Mouse (Mus musculus) heart, embryonic 11.5 days (tissue): Measurements from ENCODE around the gene Ppm1f. TPM values are rescaled to one million over a fixed set of nuclear protein-coding genes. Genes with fewer than 3 reads are reported as not detected.
A peak's percentile ranks its signal among the peaks of the same experiment; 100 is the strongest.

Experiments used
- ATAC-seq: fragments of 200-750 bp; cut with Nextera tagmentation; replicated peaks from 2 replicates; pipeline ENCODE4 v1.8.0; 2017; ENCODE audit warnings: moderate library complexity; ENCODE audit not compliant: insufficient number of reproducible peaks, low FRiP score, low TSS enrichment
- H3K27ac ChIP-seq: fragments of 300-500 bp; sonication (generic); 2 replicates; pipeline ENCODE4 v1.5.1; 2014; ENCODE audit warnings: mild to moderate bottlenecking, low read depth, low read length
- H3K27me3 ChIP-seq: fragments of 300-500 bp; sonication (generic); 2 replicates; pipeline ENCODE4 v1.6.1; 2014; ENCODE audit warnings: mild to moderate bottlenecking, low read length, mixed read lengths; ENCODE audit not compliant: control insufficient read depth, insufficient read depth
- H3K36me3 ChIP-seq: fragments of 300-500 bp; sonication (generic); 2 replicates; pipeline ENCODE4 v1.6.1; 2014; ENCODE audit warnings: mild to moderate bottlenecking, low read length, moderate library complexity, mixed read lengths; ENCODE audit not compliant: control insufficient read depth, insufficient read depth
- H3K4me1 ChIP-seq: fragments of 300-500 bp; sonication (generic); 2 replicates; pipeline ENCODE4 v1.6.1; 2014; ENCODE audit warnings: low read length; ENCODE audit not compliant: control insufficient read depth, insufficient read depth
- H3K4me2 ChIP-seq: fragments of 300-500 bp; sonication (generic); 2 replicates; pipeline ENCODE4 v1.6.1; 2014; ENCODE audit warnings: mild to moderate bottlenecking, moderate library complexity
- H3K4me3 ChIP-seq: fragments of 300-500 bp; sonication (generic); 2 replicates; pipeline ENCODE4 v1.5.1; 2014; ENCODE audit warnings: low read depth, low read length
- H3K9ac ChIP-seq: fragments of 300-500 bp; sonication (generic); 2 replicates; pipeline ENCODE4 v1.6.1; 2014; ENCODE audit warnings: mild to moderate bottlenecking, low read depth, low read length, moderate library complexity
- H3K9me3 ChIP-seq: fragments of 300-500 bp; sonication (generic); replicated peaks from 2 replicates; pipeline ENCODE4 v1.6.1; 2016; ENCODE audit warnings: low read length; ENCODE audit not compliant: control insufficient read depth
- WGBS: fragments of 180-500 bp; shearing (Covaris S2); extraction: QIAGEN DNeasy Blood & Tissue Kit; methylation state at CpG from one replicate; pipeline ENCODE4 v1.1.7; 2014; ENCODE audit not compliant: insufficient replicate concordance; 5-methylcytosine and 5-hydroxymethylcytosine counted together
- polyA plus RNA-seq: library from polyadenylated mRNA; unstranded; fragments of >200 nt; fragmentation: Nextera tagmentation; extraction: Ambion mirVana; gene quantifications from 2 replicates; pipeline ENCODE4 v1.2.1, GENCODE M21; 2014

Gene Ppm1f
- polyA plus RNA-seq, 1 experiment from 2014 or later: 14.6 TPM

- Histone ChIP-seq H3K4me1 (no peaks in the 10 kb centered on the region), H3K4me2 (no peak overlapping the region), H3K36me3 (no peaks in the 10 kb centered on the region), H3K9ac (no peak overlapping the region), H3K4me3 (no peak overlapping the region), H3K27me3 (no peaks in the 10 kb centered on the region), H3K9me3 (no peaks in the 10 kb centered on the region), H3K27ac (no peak overlapping the region)
- no peak for ATAC-seq
Measured at GRCm38 (mm10) chr16:16865217-16865616, 31.1 kb upstream of the Ppm1f start.

GRCm38 (mm10) chr16:16865696-16866561 is 30.3 kb upstream of the Ppm1f start:
- H3K4me1 ChIP-seq: no peaks in the 10 kb centered on the region
- ATAC-seq: no peak
- H3K27ac ChIP-seq: no peak overlapping the region
- no peaks in the 10 kb centered on the region for H3K27me3 ChIP-seq
- no peak overlapping the region for H3K4me2 ChIP-seq
- no peaks in the 10 kb centered on the region for H3K36me3 ChIP-seq
- H3K9me3 ChIP-seq: no peaks in the 10 kb centered on the region
- no peak overlapping the region for H3K9ac ChIP-seq
- H3K4me3 ChIP-seq: no peak overlapping the region
- WGBS: 33% methylated on average over 5 of the region's 5 CpGs

GRCm38 (mm10) chr16:16870241-16870616 is 26.0 kb upstream of the Ppm1f start:
- no peaks in the 10 kb centered on the region; the same call in 1 of the 2 replicates for H3K36me3 ChIP-seq
- peak overlapping the region; percentile 67 for H3K4me3 ChIP-seq
- no peaks in the 10 kb centered on the region for H3K27me3 ChIP-seq
- H3K9ac ChIP-seq: peak overlapping the region; percentile 79
- peak; percentile 41; the same call in 1 of the 2 replicates for ATAC-seq
- H3K4me1 ChIP-seq: peaks cover 7% of the 10 kb centered on the region
- 36% methylated on average over 7 of the region's 7 CpGs for WGBS
- H3K4me2 ChIP-seq: peak overlapping the region; percentile 77
- H3K27ac ChIP-seq: peak overlapping the region; percentile 97; the same call in 1 of the 2 replicates
- H3K9me3 ChIP-seq: no peaks in the 10 kb centered on the region

- Histone ChIP-seq H3K9me3 (no peaks in the 10 kb centered on the region), H3K4me1 (peaks cover 7% of the 10 kb centered on the region), H3K4me2 (peak within 1 kb of the TSS; percentile 77), H3K4me3 (peak within 1 kb of the TSS; percentile 67), H3K9ac (peak within 1 kb of the TSS; percentile 79), H3K36me3 (no peaks in the 10 kb centered on the region; the same call in 1 of the 2 replicates), H3K27me3 (no peaks in the 10 kb centered on the region), H3K27ac (peak within 1 kb of the TSS; percentile 97)
- WGBS: under 1% methylated on average over 49 of the region's 49 CpGs
- peak; percentile 92 for ATAC-seq
Measured at GRCm38 (mm10) chr16:16870617-16871331, 25.5 kb upstream of the Ppm1f start, which contains the start of the genes Top3b and Vpreb1. Gene Top3b (plus strand): TSS chr16:16870736. Gene Vpreb1 (minus strand): TSS chr16:16870843.

GRCm38 (mm10) chr16:16879025-16879424 is 17.2 kb upstream of the Ppm1f start:
- H3K4me2 ChIP-seq: no peak overlapping the region
- WGBS: 87% methylated on average over 5 of the region's 5 CpGs
- no peaks in the 10 kb centered on the region for H3K9me3 ChIP-seq
- no peaks in the 10 kb centered on the region for H3K4me1 ChIP-seq
- no peaks in the 10 kb centered on the region for H3K27me3 ChIP-seq
- ATAC-seq: no peak
- no peak overlapping the region for H3K9ac ChIP-seq
- no peak overlapping the region for H3K4me3 ChIP-seq
- H3K27ac ChIP-seq: no peak overlapping the region
- peaks cover 36% of the 10 kb centered on the region for H3K36me3 ChIP-seq

- Histone ChIP-seq H3K4me1 (no peaks in the 10 kb centered on the region), H3K4me2 (no peak overlapping the region), H3K36me3 (peaks cover 56% of the 10 kb centered on the region), H3K27ac (no peak overlapping the region), H3K9me3 (no peaks in the 10 kb centered on the region), H3K4me3 (no peak overlapping the region), H3K27me3 (no peaks in the 10 kb centered on the region), H3K9ac (no peak overlapping the region)
- 88% methylated on average over 1 of the region's 1 CpGs for WGBS
- ATAC-seq: no peak
Measured at GRCm38 (mm10) chr16:16888341-16888740, 7.9 kb upstream of the Ppm1f start.

GRCm38 (mm10) chr16:16892366-16892765 is 3.9 kb upstream of the Ppm1f start:
- Histone ChIP-seq H3K27ac (no peak overlapping the region), H3K9me3 (no peaks in the 10 kb centered on the region), H3K27me3 (no peaks in the 10 kb centered on the region), H3K4me2 (no peak overlapping the region), H3K4me1 (peaks cover 5% of the 10 kb centered on the region), H3K36me3 (peaks cover 36% of the 10 kb centered on the region), H3K9ac (no peak overlapping the region), H3K4me3 (no peak overlapping the region)
- no peak for ATAC-seq
- 91% methylated on average over 7 of the region's 7 CpGs for WGBS

- ATAC-seq: peak; percentile 29
- Histone ChIP-seq H3K27me3 (no peaks in the 10 kb centered on the region), H3K36me3 (peaks cover 11% of the 10 kb centered on the region), H3K4me1 (peaks cover 8% of the 10 kb centered on the region), H3K4me2 (no peak overlapping the region; the same call in 1 of the 2 replicates), H3K27ac (no peak overlapping the region), H3K9ac (no peak overlapping the region), H3K4me3 (no peak overlapping the region), H3K9me3 (no peaks in the 10 kb centered on the region)
- 27% methylated on average over 4 of the region's 4 CpGs for WGBS
Measured at GRCm38 (mm10) chr16:16896015-16896381, 271 bp upstream of the Ppm1f start.
